8 mouse cellular contexts compared by ENCODE assay signal in genomic region chr8:70873364-70873985, GRCm38 (mm10). TPM values are rescaled to one million over a fixed set of nuclear protein-coding genes. Genes with fewer than 3 reads are reported as not detected.
DNase-seq lines count a peak whose midpoint lies in the region; ATAC-seq and TF ChIP-seq lines count a peak whose summit lies in the region.

Ccdc124 (minus strand) TSS chr8:70873935.

- peak; percentile 57 for TF ChIP-seq CTCF in cortical plate, adult 2 months (IDR thresholded peaks at IDR 0.05; ENCODE audit: extremely low read depth, insufficient read depth, low read length)

- H3K4me3 ChIP-seq in cortical plate, adult 2 months (ENCODE audit: insufficient read depth, low read length): peak within 1 kb of the TSS; percentile 71

- peak; percentile 74 for ATAC-seq in activated CD4-positive, CD25-positive, alpha-beta regulatory T cell, adult 4 months
- peak; percentile 84 for ATAC-seq in megakaryocyte progenitor cell, adult 5-6 weeks (replicated peaks; ENCODE audit: poor library complexity)

- peak within 1 kb of the TSS; percentile 89; the same call in 1 of the 2 replicates for H3K27ac ChIP-seq in cortical plate, adult 2 months (ENCODE audit: insufficient read depth, low read length)

- H3K4me1 ChIP-seq in cortical plate, adult 2 months (ENCODE audit: control insufficient read depth, insufficient read depth, low read length): no peaks in the 10 kb centered on the region

- peak; percentile 98 for DNase-seq in gastrocnemius, postnatal 10 days
- DNase-seq in induced T-regulatory cell, adult 2 months (ENCODE audit: low read depth): peak; percentile 98
- DNase-seq in left cerebral cortex, adult 9 months (ENCODE audit: low spot score in 2 of 2): peak; percentile 88 to 97
- DNase-seq in right cerebral cortex, postnatal 14 days: peak; percentile 96
- peak; percentile 93 to 95 for DNase-seq in urinary bladder, postnatal 36 days (ENCODE audit: low spot score in 2 of 2)

- peak; percentile 75 for TF ChIP-seq POLR2A in cortical plate, adult 2 months (IDR thresholded peaks at IDR 0.05; ENCODE audit: extremely low read depth, insufficient read depth, low read length)

RNA-seq across cellular contexts. Expression of gene Ccdc124, which starts in this region (rescaled TPM):
- polyA plus RNA-seq in activated CD4-positive, CD25-positive, alpha-beta regulatory T cell, adult 4 months (2017; shearing (Covaris generic)): 100 to 1,000 TPM in 1 of 2 experiments, 10 to 100 TPM in 1; 75.7 to 106 TPM
- 176 and 182 TPM in 2 replicates for polyA plus RNA-seq in cortical plate, adult 2 months (2012; rRNA removed)
- 10 to 100 TPM; 42.8 to 45.0 TPM for total RNA-seq in gastrocnemius, postnatal 10 days (2021)
- 27.6 and 37.2 TPM in 2 replicates for total RNA-seq in megakaryocyte progenitor cell, adult 5-6 weeks (2015)
- total RNA-seq in megakaryocyte progenitor cell, adult 5-6 weeks (2017): 33.9 and 37.1 TPM in 2 replicates

Comparison
In these comparisons a context has a peak if more than half of its experiments do, and no peak if none do; other contexts are left out.
1. Peak in every context shown above with its lines: DNase-seq, ATAC-seq, H3K4me3 ChIP-seq and H3K27ac ChIP-seq.